Mouse (Mus musculus) limb, embryonic 15.5 days (tissue): ENCODE data around the gene 2410002F23Rik. TPM values are rescaled to one million over a fixed set of nuclear protein-coding genes. Genes with fewer than 3 reads are reported as not detected.
"Not testable (repeated sequence)": the region's sequence is repeated elsewhere in the genome, so short reads cannot be mapped to it uniquely, and the experiment has no call there.

Source experiments
- ATAC-seq: fragments of 200-750 bp; cut with Nextera tagmentation; 2 replicates; pipeline ENCODE4 v1.8.0; 2017; ENCODE audit warnings: low read depth, moderate TSS enrichment; ENCODE audit not compliant: insufficient number of reproducible peaks, low FRiP score, low TSS enrichment
- H3K27ac ChIP-seq: fragments of 300-500 bp; sonication (generic); 2 replicates; pipeline ENCODE4 v1.5.1; 2015; ENCODE audit warnings: moderate library complexity, mild to moderate bottlenecking, inconsistent platforms
- H3K27me3 ChIP-seq: fragments of 300-500 bp; sonication (generic); 2 replicates; pipeline ENCODE4 v1.6.1; 2015; ENCODE audit warnings: inconsistent platforms
- H3K36me3 ChIP-seq: fragments of 300-500 bp; sonication (generic); 2 replicates; pipeline ENCODE4 v1.6.1; 2015; ENCODE audit warnings: inconsistent platforms
- H3K4me1 ChIP-seq: fragments of 300-500 bp; sonication (generic); 2 replicates; pipeline ENCODE4 v1.6.1; 2015; ENCODE audit warnings: inconsistent platforms
- H3K4me2 ChIP-seq: fragments of 300-500 bp; sonication (generic); 2 replicates; pipeline ENCODE4 v1.6.1; 2015; ENCODE audit warnings: mild to moderate bottlenecking, inconsistent platforms
- H3K4me3 ChIP-seq: fragments of 300-500 bp; sonication (generic); 2 replicates; pipeline ENCODE4 v1.5.1; 2015; ENCODE audit warnings: mild to moderate bottlenecking, inconsistent platforms
- H3K9ac ChIP-seq: fragments of 300-500 bp; sonication (generic); 2 replicates; pipeline ENCODE4 v1.6.1; 2015; ENCODE audit warnings: inconsistent platforms
- H3K9me3 ChIP-seq: fragments of 300-500 bp; sonication (generic); 2 replicates; pipeline ENCODE4 v1.6.1; 2016; ENCODE audit warnings: inconsistent platforms
- WGBS: fragments of 180-500 bp; shearing (Covaris S2); methylation state at CpG from one replicate; pipeline ENCODE4 v1.1.7; 2015; 5-methylcytosine and 5-hydroxymethylcytosine counted together
- polyA plus RNA-seq: library from polyadenylated mRNA; unstranded; fragments of >200 nt; fragmentation: Nextera tagmentation; extraction: Ambion mirVana; gene quantifications from 2 replicates; pipeline ENCODE4 v1.2.1, GENCODE M21; 2015

Gene 2410002F23Rik
- 163 and 183 TPM in 2 replicates for polyA plus RNA-seq

GRCm38 (mm10) chr7:44246055-44246983 is at the start of gene 2410002F23Rik, which contains the start of gene 1700028J19Rik:
2410002F23Rik (plus strand) TSS chr7:44246722.
1700028J19Rik (minus strand) TSS chr7:44246695.
- no peaks in the 10 kb centered on the region for H3K27me3 ChIP-seq
- peak within 1 kb of the TSS; percentile 67 for H3K4me2 ChIP-seq
- no peaks in the 10 kb centered on the region for H3K9me3 ChIP-seq
- WGBS, result under 1% methylated on average over 62 of the region's 62 CpGs
- peak within 1 kb of the TSS; percentile 74 for H3K4me3 ChIP-seq
- H3K27ac ChIP-seq, result peak within 1 kb of the TSS; percentile 99
- peaks cover 16% of the 10 kb centered on the region for H3K4me1 ChIP-seq
- H3K36me3 ChIP-seq, result peaks cover 31% of the 10 kb centered on the region
- ATAC-seq, result peak; percentile 89
- H3K9ac ChIP-seq, result peak within 1 kb of the TSS; percentile 92

GRCm38 (mm10) chr7:44197891-44198290 is 48.6 kb upstream of the 2410002F23Rik start, which contains the start of gene Klk1b3:
Klk1b3 (plus strand) TSS chr7:44198191.
- Histone ChIP-seq H3K4me1 (no peaks in the 10 kb centered on the region), H3K36me3 (no peaks in the 10 kb centered on the region), H3K4me2 (no peak within 1 kb of the TSS), H3K27ac (no peak within 1 kb of the TSS), H3K4me3 (no peak within 1 kb of the TSS), H3K27me3 (no peaks in the 10 kb centered on the region), H3K9me3 (no peaks in the 10 kb centered on the region), H3K9ac (no peak within 1 kb of the TSS)
- ATAC-seq, result no peak
- 53% methylated on average over 3 of the region's 3 CpGs for WGBS

- 47% methylated on average over 3 of the region's 3 CpGs for WGBS
- not testable (repeated sequence) for ATAC-seq
Measured at GRCm38 (mm10) chr7:44207135-44207534, 39.4 kb upstream of the 2410002F23Rik start, which contains the start of gene Klk1b4. Klk1b4 (plus strand) TSS chr7:44207435.

GRCm38 (mm10) chr7:44208307-44208706 is 38.2 kb upstream of the 2410002F23Rik start:
- 83% methylated on average over 3 of the region's 3 CpGs for WGBS
- ATAC-seq, result no peak

More at GRCm38 (mm10) chr7:44207135-44207534, 39.4 kb upstream of the 2410002F23Rik start, which contains the start of gene Klk1b4:
- H3K9me3 ChIP-seq, H3K36me3 ChIP-seq, H3K4me2 ChIP-seq, H3K27me3 ChIP-seq, H3K4me1 ChIP-seq, H3K27ac ChIP-seq, H3K9ac ChIP-seq, H3K4me3 ChIP-seq: not testable (repeated sequence)

GRCm38 (mm10) chr7:44215645-44216044 is 30.9 kb upstream of the 2410002F23Rik start, which contains the start of gene Klk1b5:
Klk1b5 (plus strand) TSS chr7:44215945.
- no peak within 1 kb of the TSS for H3K4me3 ChIP-seq
- H3K9ac ChIP-seq, result no peak within 1 kb of the TSS
- H3K36me3 ChIP-seq, result no peaks in the 10 kb centered on the region
- no peaks in the 10 kb centered on the region for H3K4me1 ChIP-seq
- 0 out of 2 replicates have a peak, but pooled peaks cover 2% of the 10 kb centered on the region for H3K27me3 ChIP-seq
- 72% methylated on average over 1 of the region's 1 CpGs for WGBS
- no peaks in the 10 kb centered on the region for H3K9me3 ChIP-seq
- ATAC-seq, result no peak
- no peak within 1 kb of the TSS for H3K4me2 ChIP-seq
- H3K27ac ChIP-seq, result no peak within 1 kb of the TSS

More at GRCm38 (mm10) chr7:44208307-44208706, 38.2 kb upstream of the 2410002F23Rik start:
- no peaks in the 10 kb centered on the region for H3K36me3 ChIP-seq
- no peaks in the 10 kb centered on the region for H3K4me1 ChIP-seq
- no peaks in the 10 kb centered on the region for H3K9me3 ChIP-seq
- no peak overlapping the region for H3K27ac ChIP-seq
- H3K27me3 ChIP-seq, result no peaks in the 10 kb centered on the region
- no peak overlapping the region for H3K9ac ChIP-seq
- H3K4me3 ChIP-seq, result no peak overlapping the region
- no peak overlapping the region for H3K4me2 ChIP-seq

- not testable (repeated sequence) for H3K27me3 ChIP-seq, ATAC-seq, H3K36me3 ChIP-seq, H3K4me1 ChIP-seq, H3K27ac ChIP-seq, H3K9me3 ChIP-seq, H3K9ac ChIP-seq, H3K4me2 ChIP-seq, H3K4me3 ChIP-seq
- 73% methylated on average over 9 of the region's 10 CpGs for WGBS
Measured at GRCm38 (mm10) chr7:44221601-44222000, 24.9 kb upstream of the 2410002F23Rik start.

GRCm38 (mm10) chr7:44222335-44222734 is 24.2 kb upstream of the 2410002F23Rik start:
- H3K4me1 ChIP-seq, H3K36me3 ChIP-seq, H3K9me3 ChIP-seq, H3K4me3 ChIP-seq, H3K4me2 ChIP-seq, H3K27me3 ChIP-seq, H3K27ac ChIP-seq, ATAC-seq, H3K9ac ChIP-seq: not testable (repeated sequence)
- 76% methylated on average over 6 of the region's 6 CpGs for WGBS

GRCm38 (mm10) chr7:44225076-44225475 is 21.4 kb upstream of the 2410002F23Rik start, which contains the start of gene Klk1:
Klk1 (plus strand) TSS chr7:44225360.
- no peaks in the 10 kb centered on the region for H3K4me1 ChIP-seq
- WGBS, result 35% methylated on average over 1 of the region's 1 CpGs
- no peaks in the 10 kb centered on the region for H3K36me3 ChIP-seq
- no peak within 1 kb of the TSS for H3K4me2 ChIP-seq
- no peak within 1 kb of the TSS for H3K4me3 ChIP-seq
- ATAC-seq, result no peak
- H3K27ac ChIP-seq, result no peak within 1 kb of the TSS
- no peaks in the 10 kb centered on the region for H3K27me3 ChIP-seq
- H3K9me3 ChIP-seq, result no peaks in the 10 kb centered on the region
- no peak within 1 kb of the TSS for H3K9ac ChIP-seq

- Histone ChIP-seq H3K4me1 (no peaks in the 10 kb centered on the region), H3K36me3 (no peaks in the 10 kb centered on the region), H3K27ac (no peak within 1 kb of the TSS), H3K4me2 (no peak within 1 kb of the TSS), H3K27me3 (no peaks in the 10 kb centered on the region), H3K4me3 (no peak within 1 kb of the TSS), H3K9me3 (no peaks in the 10 kb centered on the region), H3K9ac (no peak within 1 kb of the TSS)
- no peak for ATAC-seq
- 73% methylated on average over 3 of the region's 3 CpGs for WGBS
Measured at GRCm38 (mm10) chr7:44235909-44236308, 10.6 kb upstream of the 2410002F23Rik start, which contains the start of gene Gm36864. Gm36864 (plus strand) TSS chr7:44236177.

- Histone ChIP-seq H3K9ac (no peak overlapping the region), H3K27ac (no peak overlapping the region), H3K9me3 (no peaks in the 10 kb centered on the region), H3K27me3 (no peaks in the 10 kb centered on the region), H3K4me2 (no peak overlapping the region), H3K4me3 (no peak overlapping the region), H3K36me3 (no peaks in the 10 kb centered on the region), H3K4me1 (no peaks in the 10 kb centered on the region)
- WGBS, result 53% methylated on average over 2 of the region's 2 CpGs
- no peak for ATAC-seq
Measured at GRCm38 (mm10) chr7:44239913-44240312, 6.6 kb upstream of the 2410002F23Rik start.

- Histone ChIP-seq H3K27me3 (no peaks in the 10 kb centered on the region), H3K9ac (no peak overlapping the region), H3K4me2 (no peak overlapping the region), H3K4me3 (no peak overlapping the region), H3K36me3 (no peaks in the 10 kb centered on the region), H3K4me1 (0 out of 2 replicates have a peak, but pooled peaks cover 4% of the 10 kb centered on the region), H3K27ac (no peak overlapping the region), H3K9me3 (no peaks in the 10 kb centered on the region)
- WGBS, result 43% methylated on average over 1 of the region's 1 CpGs
- ATAC-seq, result no peak
Measured at GRCm38 (mm10) chr7:44240712-44241111, 5.8 kb upstream of the 2410002F23Rik start.

GRCm38 (mm10) chr7:44241163-44241562 is 5.4 kb upstream of the 2410002F23Rik start:
- Histone ChIP-seq H3K4me2 (no peak overlapping the region), H3K36me3 (no peaks in the 10 kb centered on the region), H3K4me3 (no peak overlapping the region), H3K4me1 (0 out of 2 replicates have a peak, but pooled peaks cover 4% of the 10 kb centered on the region), H3K27ac (no peak overlapping the region), H3K9ac (no peak overlapping the region), H3K27me3 (no peaks in the 10 kb centered on the region), H3K9me3 (no peaks in the 10 kb centered on the region)
- WGBS, result 52% methylated on average over 2 of the region's 2 CpGs
- no peak for ATAC-seq
